Mouse (Mus musculus): ENCODE results near the gene Pth. TPM values are rescaled to one million over a fixed set of nuclear protein-coding genes. Genes with fewer than 3 reads are reported as not detected.

Gene Pth
- polyA plus RNA-seq, 1 experiment from 2014 or later, result 0.19 TPM

Other genes starting within 250 kb of the Pth start
- gene Arntl, start 181.1 kb downstream of the Pth start, polyA plus RNA-seq (2015; fragmentation: Nextera tagmentation; extraction: Ambion mirVana), result 8.5 and 9.6 TPM in 2 replicates
- gene Btbd10, start 19.2 kb downstream of the Pth start, polyA plus RNA-seq (2015; fragmentation: Nextera tagmentation; extraction: Ambion mirVana), result 19.4 and 22.0 TPM in 2 replicates
- 43.5 and 44.5 TPM in 2 replicates for gene Far1, start 125.3 kb upstream of the Pth start, polyA plus RNA-seq (2015; fragmentation: Nextera tagmentation; extraction: Ambion mirVana)

Measured in heart, embryonic 15.5 days (tissue).